Mouse (Mus musculus) stomach, postnatal 0 days (tissue): Measurements from ENCODE around the gene Ripk1.

Experiments used
- CTCF ChIP-seq: IDR thresholded peaks from 2 replicates; pipeline ENCODE4 v1.5.1; 2016; ENCODE audit warnings: antibody characterized with exemption, low read depth, mild to moderate bottlenecking, moderate library complexity
- EP300 ChIP-seq: optimal IDR thresholded peaks from 2 replicates; pipeline ENCODE3; 2016; ENCODE audit warnings: antibody characterized with exemption

GRCm38 (mm10) chr13:34045511-34046249 lies 43.5 kb downstream of the Ripk1 start:
- TF ChIP-seq CTCF (no peak), EP300 (no peak)
